Mouse (Mus musculus) megakaryocyte, embryonic 14.5 days (primary cell): ENCODE data around the gene Gpr141.

Experiments used
- FLI1 ChIP-seq: IDR thresholded peaks from 2 replicates; pipeline ENCODE4 v1.6.1; 2012; ENCODE audit warnings: low read length, inconsistent platforms, mixed read lengths
- GATA1 ChIP-seq: IDR thresholded peaks from 3 replicates; pipeline ENCODE4 v1.6.1; 2012; ENCODE audit warnings: mixed read lengths, low read length, inconsistent platforms, borderline replicate concordance

GRCm38 (mm10) chr13:19793761-19794160 is 30.3 kb downstream of the Gpr141 start:
- TF ChIP-seq GATA1, result no peak
- TF ChIP-seq FLI1, result no peak
